Mouse (Mus musculus) kidney, embryonic 15.5 days (tissue): ENCODE measurements around the gene Lrrn4. TPM values are rescaled to one million over a fixed set of nuclear protein-coding genes. Genes with fewer than 3 reads are reported as not detected.

Experiments used
- ATAC-seq: fragments of 200-750 bp; cut with Nextera tagmentation; replicated peaks from 2 replicates; pipeline ENCODE4 v1.8.0; 2017; ENCODE audit warnings: moderate TSS enrichment; ENCODE audit not compliant: low FRiP score
- H3K27ac ChIP-seq: fragments of 300-500 bp; sonication (generic); 2 replicates; pipeline ENCODE4 v1.5.1; 2015; ENCODE audit warnings: mild to moderate bottlenecking, inconsistent platforms
- H3K27me3 ChIP-seq: fragments of 300-500 bp; sonication (generic); 2 replicates; pipeline ENCODE4 v1.6.1; 2015; ENCODE audit warnings: inconsistent platforms
- H3K36me3 ChIP-seq: fragments of 300-500 bp; sonication (generic); 2 replicates; pipeline ENCODE4 v1.6.1; 2015; ENCODE audit warnings: inconsistent platforms
- H3K4me1 ChIP-seq: fragments of 300-500 bp; sonication (generic); 2 replicates; pipeline ENCODE4 v1.6.1; 2015; ENCODE audit warnings: inconsistent platforms
- H3K4me2 ChIP-seq: fragments of 300-500 bp; sonication (generic); 2 replicates; pipeline ENCODE4 v1.6.1; 2015; ENCODE audit warnings: moderate library complexity, mild to moderate bottlenecking, inconsistent platforms
- H3K4me3 ChIP-seq: fragments of 300-500 bp; sonication (generic); replicated peaks from 2 replicates; pipeline ENCODE4 v1.5.1; 2015; ENCODE audit warnings: mild to moderate bottlenecking, inconsistent platforms
- H3K9ac ChIP-seq: fragments of 300-500 bp; sonication (generic); 2 replicates; pipeline ENCODE4 v1.6.1; 2015; ENCODE audit warnings: mild to moderate bottlenecking, inconsistent platforms
- H3K9me3 ChIP-seq: fragments of 300-500 bp; sonication (generic); replicated peaks from 2 replicates; pipeline ENCODE4 v1.6.1; 2016; ENCODE audit warnings: inconsistent platforms
- WGBS: fragments of 180-500 bp; shearing (Covaris S2); methylation state at CpG from one replicate; pipeline ENCODE4 v1.1.7; 2015; ENCODE audit warnings: mixed read lengths; 5-methylcytosine and 5-hydroxymethylcytosine counted together
- polyA plus RNA-seq: library from polyadenylated mRNA; unstranded; fragments of >200 nt; fragmentation: Nextera tagmentation; extraction: Ambion mirVana; gene quantifications from 2 replicates; pipeline ENCODE4 v1.2.1, GENCODE M21; 2015

Gene Lrrn4
- polyA plus RNA-seq, 1 experiment from 2014 or later = 2.3 TPM

DNA sequence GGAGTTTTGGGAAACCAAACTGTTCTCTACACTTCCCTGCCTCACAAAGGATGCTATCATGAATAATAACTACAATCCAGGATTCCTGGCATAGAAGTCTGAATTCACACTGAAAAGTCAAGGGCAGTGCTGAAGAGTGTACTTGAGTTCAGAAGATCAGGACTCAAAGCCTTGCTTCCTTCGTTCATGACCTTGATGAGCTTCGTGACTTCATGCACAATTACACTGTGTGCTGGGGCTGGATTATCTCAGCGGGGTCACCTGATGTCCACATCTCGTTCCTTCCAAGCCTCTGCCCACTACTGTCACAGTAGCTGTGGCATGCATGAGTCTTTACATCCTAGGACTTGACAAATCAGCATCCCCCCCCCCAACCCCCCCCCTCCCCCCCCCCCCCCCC is 20.9 kb upstream of the Lrrn4 start:
- WGBS = 80% methylated on average over 4 of the region's 4 CpGs
- no peaks in the 10 kb centered on the region for H3K9me3 ChIP-seq
- no peak overlapping the region for H3K9ac ChIP-seq
- H3K4me3 ChIP-seq = no peak overlapping the region
- H3K27me3 ChIP-seq = no peaks in the 10 kb centered on the region
- H3K4me1 ChIP-seq = no peaks in the 10 kb centered on the region
- H3K36me3 ChIP-seq = no peaks in the 10 kb centered on the region
- H3K27ac ChIP-seq = no peak overlapping the region
- no peak for ATAC-seq
- H3K4me2 ChIP-seq = no peak overlapping the region

DNA sequence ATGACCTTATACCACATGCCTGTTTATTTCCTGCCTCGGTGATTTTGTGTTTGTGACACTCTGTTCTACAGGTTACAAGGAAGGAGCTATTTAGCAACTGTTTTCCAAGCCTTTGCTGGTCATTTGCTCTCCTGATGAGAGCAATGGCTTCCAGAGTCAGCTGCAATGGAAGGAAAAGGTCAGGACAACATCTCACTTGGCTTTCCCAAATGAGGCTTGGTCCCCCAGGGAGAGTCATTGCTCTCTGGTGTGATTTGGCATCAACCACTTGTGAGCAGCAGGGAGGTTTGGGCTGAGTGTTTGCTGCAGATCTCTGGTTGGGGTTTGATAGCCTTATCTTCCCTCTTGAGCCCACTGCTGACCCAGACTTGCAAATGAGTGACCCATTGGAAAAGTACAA is 19.9 kb upstream of the Lrrn4 start:
- H3K27ac ChIP-seq = no peak overlapping the region
- WGBS = 82% methylated on average over 1 of the region's 1 CpGs
- no peaks in the 10 kb centered on the region for H3K9me3 ChIP-seq
- no peak overlapping the region for H3K9ac ChIP-seq
- no peak overlapping the region for H3K4me3 ChIP-seq
- H3K27me3 ChIP-seq = no peaks in the 10 kb centered on the region
- H3K4me1 ChIP-seq = no peaks in the 10 kb centered on the region
- H3K36me3 ChIP-seq = no peaks in the 10 kb centered on the region
- ATAC-seq = no peak
- H3K4me2 ChIP-seq = no peak overlapping the region

DNA sequence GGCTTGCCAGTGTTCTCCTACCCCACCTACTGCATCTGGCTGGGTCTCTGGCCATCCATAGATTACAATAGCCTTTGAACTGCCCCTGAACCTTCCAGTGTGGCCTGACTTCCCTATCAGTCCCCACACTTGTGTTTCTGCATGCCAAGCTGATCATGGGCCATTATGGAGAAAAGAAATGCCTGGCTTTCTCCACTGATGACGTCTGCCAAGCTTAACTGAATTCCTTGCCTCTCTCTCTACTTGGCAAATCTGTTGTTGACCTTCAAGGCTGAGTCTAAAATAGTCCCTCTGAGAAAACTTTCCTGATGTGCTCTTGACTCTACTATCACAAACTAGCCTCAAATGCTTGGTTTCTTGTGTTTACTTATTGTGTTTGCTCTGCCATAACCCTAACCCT is 17.5 kb upstream of the Lrrn4 start:
- H3K4me3 ChIP-seq = no peak overlapping the region
- H3K27me3 ChIP-seq = no peaks in the 10 kb centered on the region
- H3K4me2 ChIP-seq = no peak overlapping the region
- no peaks in the 10 kb centered on the region for H3K36me3 ChIP-seq
- no peak overlapping the region for H3K9ac ChIP-seq
- no peak overlapping the region for H3K27ac ChIP-seq
- WGBS = 51% methylated on average over 1 of the region's 1 CpGs
- no peaks in the 10 kb centered on the region for H3K4me1 ChIP-seq
- no peak for ATAC-seq
- H3K9me3 ChIP-seq = no peaks in the 10 kb centered on the region

DNA sequence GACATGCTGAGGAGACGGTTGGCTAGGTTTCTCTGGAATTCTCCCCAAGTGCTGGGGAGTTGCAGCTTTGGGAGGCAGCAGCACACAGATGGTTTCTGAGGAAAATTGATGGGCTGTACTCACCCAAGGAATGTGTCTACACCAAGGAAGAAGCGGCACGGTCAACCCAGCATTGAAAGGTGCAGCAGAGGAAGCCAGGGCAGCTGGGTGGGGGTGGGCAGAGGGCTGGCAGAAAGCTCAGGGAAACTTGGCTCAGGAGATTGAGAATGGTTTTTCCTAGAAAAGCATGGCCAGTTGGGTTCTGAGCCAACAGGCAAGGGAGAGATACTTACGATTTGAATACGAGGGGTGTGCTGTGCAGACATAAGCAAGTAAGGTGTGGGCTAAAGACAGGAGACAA is 13.1 kb upstream of the Lrrn4 start:
- H3K27me3 ChIP-seq = no peaks in the 10 kb centered on the region
- H3K27ac ChIP-seq = no peak overlapping the region
- H3K36me3 ChIP-seq = no peaks in the 10 kb centered on the region
- no peaks in the 10 kb centered on the region for H3K9me3 ChIP-seq
- H3K9ac ChIP-seq = no peak overlapping the region
- no peaks in the 10 kb centered on the region for H3K4me1 ChIP-seq
- ATAC-seq = no peak
- 75% methylated on average over 5 of the region's 5 CpGs for WGBS
- H3K4me2 ChIP-seq = no peak overlapping the region
- H3K4me3 ChIP-seq = no peak overlapping the region

DNA sequence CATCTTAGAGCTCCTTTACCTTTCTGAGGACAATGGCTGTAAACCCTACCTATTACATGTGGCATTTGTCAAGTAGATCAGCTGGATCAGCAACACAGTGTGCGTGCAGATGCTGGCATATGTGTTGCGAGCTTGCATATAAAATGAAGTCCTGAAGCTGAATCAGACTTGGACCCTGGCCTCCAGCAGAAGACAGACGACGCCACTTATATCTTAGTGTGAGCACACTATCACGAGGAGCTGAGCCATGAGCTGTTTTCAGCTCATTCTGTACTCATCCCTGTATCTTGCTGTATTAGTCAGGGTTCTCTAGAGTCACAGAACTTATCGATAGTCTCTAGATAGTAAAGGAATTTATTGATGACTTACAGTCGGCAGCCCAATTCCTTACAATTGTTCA is 4.6 kb upstream of the Lrrn4 start:
- Histone ChIP-seq H3K4me1 (peaks cover 18% of the 10 kb centered on the region), H3K27ac (no peak overlapping the region), H3K4me2 (no peak overlapping the region), H3K9ac (no peak overlapping the region), H3K36me3 (no peaks in the 10 kb centered on the region), H3K27me3 (peaks cover 5% of the 10 kb centered on the region), H3K9me3 (no peaks in the 10 kb centered on the region), H3K4me3 (no peak overlapping the region)
- WGBS = 90% methylated on average over 7 of the region's 7 CpGs
- no peak for ATAC-seq

DNA sequence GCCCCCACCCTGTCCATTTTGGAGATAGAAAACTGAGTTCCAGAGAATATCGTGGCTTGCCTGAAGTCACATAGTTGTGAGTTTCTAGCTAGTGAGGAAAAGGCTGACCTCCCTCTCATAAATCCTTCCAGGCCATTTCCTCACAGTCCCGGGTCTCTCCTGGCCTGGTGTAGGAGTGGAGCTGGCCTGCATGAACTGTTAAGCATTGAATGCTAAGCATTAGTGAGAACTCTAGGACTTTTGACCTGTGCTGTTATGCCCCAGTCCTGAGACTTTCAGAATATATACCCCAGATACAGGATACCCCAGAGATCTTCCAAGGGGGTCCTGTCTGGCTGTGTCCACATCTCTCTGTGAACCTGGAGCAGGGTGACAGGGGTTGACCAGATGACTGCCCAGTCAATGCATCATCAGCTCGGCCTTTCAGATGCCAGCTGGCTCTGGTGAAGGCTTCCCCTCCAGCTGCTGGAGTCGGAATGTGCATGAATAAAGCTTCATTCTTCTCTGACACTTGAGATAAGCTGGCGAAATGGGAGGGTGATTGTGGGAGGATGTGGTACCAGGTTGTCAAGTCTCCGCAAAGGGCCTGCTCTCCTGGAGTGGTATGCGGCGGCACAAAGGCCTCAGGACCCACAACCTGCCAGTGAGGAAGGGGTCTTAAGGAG is 3.7 kb upstream of the Lrrn4 start:
- no peak overlapping the region for H3K27ac ChIP-seq
- H3K4me1 ChIP-seq = peaks cover 26% of the 10 kb centered on the region
- ATAC-seq = peak; percentile 63
- WGBS = 27% methylated on average over 8 of the region's 8 CpGs
- H3K4me2 ChIP-seq = no peak overlapping the region
- no peak overlapping the region for H3K9ac ChIP-seq
- H3K9me3 ChIP-seq = no peaks in the 10 kb centered on the region
- H3K4me3 ChIP-seq = no peak overlapping the region
- no peaks in the 10 kb centered on the region for H3K36me3 ChIP-seq
- peaks cover 14% of the 10 kb centered on the region for H3K27me3 ChIP-seq

DNA sequence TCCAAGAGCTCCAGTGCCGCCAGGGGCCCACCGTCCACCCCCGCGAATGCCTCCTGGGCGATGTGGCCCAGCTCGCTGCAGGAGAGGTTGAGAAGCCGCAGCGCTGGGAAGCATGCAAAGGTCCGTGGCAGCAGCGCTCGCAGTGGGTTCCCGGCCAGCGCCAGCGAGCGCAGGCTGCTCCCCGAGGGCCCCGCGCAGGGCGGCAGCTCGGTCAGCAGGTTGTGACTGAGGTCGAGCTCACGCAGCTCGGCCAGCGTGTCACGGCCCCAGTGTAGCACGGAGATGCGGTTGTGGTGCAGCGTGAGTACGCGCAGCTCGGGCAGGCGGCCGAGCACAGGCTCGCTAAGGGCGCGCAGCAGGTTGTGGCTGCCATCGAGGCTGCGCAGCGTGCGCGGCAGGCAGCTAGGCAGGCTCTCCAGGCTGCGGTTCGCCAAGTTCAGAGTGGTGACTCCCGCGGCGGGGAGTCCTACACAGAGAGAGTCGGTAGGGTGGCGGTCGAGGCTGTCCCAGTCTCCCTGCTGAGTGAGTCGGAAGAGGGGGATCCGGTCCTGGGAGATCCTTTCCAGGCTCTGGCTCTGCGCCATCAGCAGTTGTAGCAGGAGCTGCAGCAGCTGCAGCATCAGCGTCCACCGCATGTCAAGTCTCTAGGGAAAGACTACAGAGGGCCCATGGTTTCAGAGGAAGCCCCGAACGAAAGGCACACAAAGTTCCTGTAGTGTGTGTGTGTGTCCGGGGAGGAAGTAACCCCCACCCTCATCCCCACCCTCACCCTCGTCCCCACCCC is 1.2 kb downstream of the Lrrn4 start:
- Histone ChIP-seq H3K4me2 (peak overlapping the region; percentile 98), H3K36me3 (no peaks in the 10 kb centered on the region), H3K27ac (no peak overlapping the region), H3K9me3 (no peaks in the 10 kb centered on the region), H3K9ac (peak overlapping the region; percentile 21; the same call in 1 of the 2 replicates), H3K4me1 (peaks cover 33% of the 10 kb centered on the region), H3K4me3 (peak overlapping the region; percentile 55), H3K27me3 (peaks cover 37% of the 10 kb centered on the region)
- peak; percentile 83 for ATAC-seq
- under 1% methylated on average over 55 of the region's 58 CpGs for WGBS

DNA sequence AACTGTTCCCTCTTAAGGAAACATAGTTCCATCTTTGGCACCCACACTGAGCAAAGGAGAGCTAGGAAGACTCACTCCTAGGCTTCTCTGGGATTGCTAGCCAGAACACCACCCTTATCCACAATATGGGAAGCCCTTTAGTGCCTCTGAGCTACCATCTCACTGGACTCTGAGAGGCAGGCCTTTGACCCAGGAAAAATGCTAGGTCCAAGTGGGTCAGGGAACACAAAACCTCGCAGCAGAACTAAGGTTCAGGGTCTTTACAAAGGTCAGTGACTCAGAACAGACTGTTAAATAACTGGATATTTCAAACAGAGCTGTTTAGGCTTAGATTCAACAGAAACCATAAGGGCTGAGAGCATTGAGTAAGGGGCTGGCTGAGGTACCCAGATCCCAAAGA is 3.7 kb downstream of the Lrrn4 start:
- no peak for ATAC-seq
- H3K27me3 ChIP-seq = peaks cover 37% of the 10 kb centered on the region
- no peaks in the 10 kb centered on the region for H3K9me3 ChIP-seq
- WGBS = 67% methylated on average over 1 of the region's 1 CpGs
- H3K9ac ChIP-seq = no peak overlapping the region
- H3K4me2 ChIP-seq = no peak overlapping the region
- H3K4me1 ChIP-seq = peaks cover 30% of the 10 kb centered on the region
- no peak overlapping the region for H3K4me3 ChIP-seq
- H3K36me3 ChIP-seq = no peaks in the 10 kb centered on the region
- no peak overlapping the region for H3K27ac ChIP-seq

DNA sequence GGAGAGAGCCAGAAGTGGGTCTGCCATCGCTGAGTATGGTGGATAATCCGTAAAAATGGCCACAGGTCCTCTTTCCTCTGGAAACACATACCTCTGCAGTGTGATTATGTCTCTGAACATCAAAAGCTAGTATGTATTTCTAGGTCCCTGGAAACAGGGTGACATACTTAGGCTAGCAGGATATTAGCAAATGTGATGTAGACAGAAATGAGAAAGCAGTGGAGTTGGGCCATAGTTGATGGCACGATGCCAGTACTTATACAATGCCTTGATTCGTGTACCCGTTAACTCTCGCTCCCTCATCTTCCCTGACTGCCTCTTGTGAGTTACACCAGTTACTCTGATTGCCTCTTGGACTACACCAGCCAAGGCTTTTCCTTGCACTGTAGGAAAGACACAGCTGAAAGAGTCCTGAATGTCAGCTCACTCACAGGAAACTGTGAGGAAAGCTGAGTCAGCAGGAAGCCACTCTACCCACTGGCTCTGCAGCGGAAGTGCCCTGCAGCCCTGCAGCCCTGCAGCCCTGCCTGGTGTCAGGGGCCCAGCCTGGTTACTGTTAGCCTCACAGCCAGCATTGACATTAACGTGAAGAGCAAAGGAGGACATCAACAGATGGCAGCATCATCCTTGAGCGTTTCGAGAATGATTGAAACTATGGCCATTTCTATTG is 6.9 kb downstream of the Lrrn4 start:
- Histone ChIP-seq H3K4me3 (no peak overlapping the region), H3K27ac (no peak overlapping the region), H3K4me1 (peaks cover 2% of the 10 kb centered on the region), H3K9ac (no peak overlapping the region), H3K27me3 (peaks cover 17% of the 10 kb centered on the region), H3K36me3 (no peaks in the 10 kb centered on the region), H3K9me3 (no peaks in the 10 kb centered on the region), H3K4me2 (no peak overlapping the region)
- WGBS = 80% methylated on average over 10 of the region's 10 CpGs
- no peak for ATAC-seq

DNA sequence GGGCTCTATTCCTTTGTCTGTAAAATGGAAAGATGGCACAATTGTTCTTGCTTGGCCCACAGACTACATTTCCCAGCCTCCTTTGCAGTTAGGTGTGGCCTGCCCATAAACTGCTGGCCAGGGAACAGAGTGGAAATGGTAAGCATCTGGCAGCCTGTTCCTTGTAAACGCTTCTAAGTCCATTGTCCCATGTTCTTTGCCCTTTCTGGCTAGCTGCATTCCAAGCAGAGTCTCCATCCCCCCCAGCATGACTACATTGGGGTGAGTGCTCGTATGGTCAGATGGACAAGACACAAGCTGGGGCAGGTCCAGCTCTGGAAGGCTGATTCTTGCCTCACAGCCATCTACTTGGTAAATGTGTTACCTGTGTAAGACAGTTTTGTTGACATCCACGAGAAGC is 9.0 kb downstream of the Lrrn4 start:
- Histone ChIP-seq H3K9me3 (no peaks in the 10 kb centered on the region), H3K27ac (no peak overlapping the region), H3K4me3 (no peak overlapping the region), H3K9ac (no peak overlapping the region), H3K4me2 (no peak overlapping the region), H3K36me3 (peaks cover 8% of the 10 kb centered on the region), H3K4me1 (no peaks in the 10 kb centered on the region), H3K27me3 (no peaks in the 10 kb centered on the region)
- WGBS = 72% methylated on average over 3 of the region's 3 CpGs
- ATAC-seq = no peak

DNA sequence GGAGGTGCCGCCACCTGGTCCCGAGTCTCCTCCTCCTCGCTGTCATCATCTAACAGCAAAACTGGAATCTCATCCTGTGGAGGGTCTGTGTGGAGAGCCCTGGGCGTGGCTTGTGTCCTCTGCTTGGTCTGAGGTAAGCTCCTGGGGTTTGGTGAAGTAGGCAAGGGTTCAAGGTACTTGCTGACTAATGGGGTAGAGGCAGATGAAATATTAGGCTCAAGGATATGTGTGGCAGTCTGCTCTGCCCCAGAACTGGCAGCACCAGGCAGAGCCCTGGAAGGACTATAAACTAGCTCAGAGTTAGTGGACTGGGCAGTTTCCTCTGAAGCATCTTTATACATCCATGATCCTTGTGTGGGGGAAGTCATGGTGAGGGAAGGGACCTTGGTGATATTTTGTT is 10.4 kb downstream of the Lrrn4 start:
- H3K9me3 ChIP-seq = no peaks in the 10 kb centered on the region
- H3K4me2 ChIP-seq = no peak overlapping the region
- peaks cover 18% of the 10 kb centered on the region for H3K36me3 ChIP-seq
- 78% methylated on average over 4 of the region's 4 CpGs for WGBS
- H3K4me3 ChIP-seq = no peak overlapping the region
- H3K9ac ChIP-seq = no peak overlapping the region
- H3K27ac ChIP-seq = no peak overlapping the region
- ATAC-seq = no peak
- H3K27me3 ChIP-seq = no peaks in the 10 kb centered on the region
- no peaks in the 10 kb centered on the region for H3K4me1 ChIP-seq

DNA sequence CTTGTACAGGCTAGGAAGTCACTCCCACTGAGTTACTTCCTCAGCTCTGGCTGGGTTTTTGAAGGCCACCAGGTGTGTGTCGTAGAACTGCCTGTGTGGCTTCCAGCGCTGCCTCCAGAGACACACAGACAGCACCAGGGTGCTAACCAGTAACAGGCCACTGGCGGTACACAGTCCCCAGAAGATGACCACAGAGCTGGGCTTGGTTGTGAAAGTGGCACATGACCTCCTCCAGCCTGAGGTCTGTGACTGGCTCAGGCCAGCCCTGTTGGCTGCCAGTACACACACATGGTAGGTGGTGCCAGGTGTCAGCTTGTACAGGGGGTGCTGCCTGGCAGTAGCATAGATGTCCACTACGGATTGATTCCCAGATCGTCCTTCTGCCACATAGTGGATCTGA is 11.0 kb downstream of the Lrrn4 start:
- Histone ChIP-seq H3K4me3 (no peak overlapping the region), H3K36me3 (peaks cover 22% of the 10 kb centered on the region), H3K27me3 (no peaks in the 10 kb centered on the region), H3K4me2 (no peak overlapping the region), H3K9ac (no peak overlapping the region), H3K9me3 (no peaks in the 10 kb centered on the region), H3K27ac (no peak overlapping the region), H3K4me1 (no peaks in the 10 kb centered on the region)
- 84% methylated on average over 5 of the region's 5 CpGs for WGBS
- no peak for ATAC-seq
